Mouse (Mus musculus) kidney, adult 18-20 months (tissue): ENCODE results near the gene Fbxw14.
"Not testable (repeated sequence)": the region's sequence is repeated elsewhere in the genome, so short reads cannot be mapped to it uniquely, and the experiment has no call there.

Experiments
- DNase-seq: peaks from one replicate; pipeline ENCODE4 v3.0.0; 2021

Gene Fbxw14

GRCm38 (mm10) chr9:109287576-109287975, at the start of gene Fbxw14:
Gene Fbxw14, minus strand, starts transcription at chr9:109287676.
- DNase-seq, result not testable (repeated sequence)

GRCm38 (mm10) chr9:109263041-109263440, 24.4 kb downstream of the Fbxw14 start:
- DNase-seq, result no peak

- DNase-seq, result no peak
These were observed 52.8 kb downstream of the Fbxw14 start, which contains the start of gene Fbxw20 for GRCm38 (mm10) chr9:109234654-109235053. Gene Fbxw20, minus strand, starts transcription at chr9:109234754.
